Mouse (Mus musculus) urinary bladder, postnatal 4 days (tissue): ENCODE results near the gene Cd83.

Source experiments
- DNase-seq, 2 experiments: peaks; one replicate each; pipeline ENCODE4 v3.0.0; 2021 to 2022; ENCODE audit warnings: low spot score in 2 of 2

The Cd83 gene

DNA sequence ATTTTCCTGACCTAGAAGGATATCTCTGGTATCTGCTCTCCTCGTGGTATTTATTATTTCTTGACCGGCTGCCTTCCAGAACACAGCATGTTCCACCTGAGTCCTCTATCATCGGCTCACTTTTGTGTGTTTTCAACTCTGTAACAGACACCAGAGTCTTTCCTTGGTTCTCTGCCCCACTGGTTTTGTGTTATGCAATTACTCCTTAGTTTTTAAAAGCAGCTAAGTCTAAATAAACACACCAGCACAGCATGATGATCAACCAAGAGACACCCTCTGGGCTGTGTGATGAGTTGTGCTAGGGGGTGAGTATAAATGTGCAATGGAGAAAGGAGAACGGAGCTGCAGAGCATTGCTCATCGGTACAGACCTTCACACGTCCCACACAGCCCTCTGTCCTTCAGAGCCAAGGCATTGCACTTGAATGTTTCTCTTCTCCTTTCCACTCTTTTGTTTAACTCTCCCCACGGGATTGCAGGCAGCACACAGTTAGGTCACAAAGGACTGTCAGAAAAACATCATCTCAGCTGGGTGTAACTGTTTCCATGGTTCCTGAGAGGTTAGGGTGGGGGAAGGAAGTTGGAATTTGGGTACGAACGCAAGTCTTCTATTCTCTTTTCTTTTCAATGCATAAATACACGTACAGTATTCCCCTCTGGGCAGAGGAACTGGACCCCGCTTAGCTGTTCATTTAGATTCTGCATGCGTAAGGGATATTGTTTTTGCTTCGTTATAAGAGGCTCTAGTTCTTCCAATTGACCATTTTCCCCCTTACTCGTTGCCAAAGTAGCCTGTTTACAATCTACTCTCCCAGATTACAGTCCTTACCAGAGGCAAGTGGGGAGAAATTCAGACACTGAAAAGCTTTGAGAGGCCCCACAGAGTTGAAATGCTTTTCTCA lies 22.0 kb downstream of the Cd83 start:
- no peak for DNase-seq

DNA sequence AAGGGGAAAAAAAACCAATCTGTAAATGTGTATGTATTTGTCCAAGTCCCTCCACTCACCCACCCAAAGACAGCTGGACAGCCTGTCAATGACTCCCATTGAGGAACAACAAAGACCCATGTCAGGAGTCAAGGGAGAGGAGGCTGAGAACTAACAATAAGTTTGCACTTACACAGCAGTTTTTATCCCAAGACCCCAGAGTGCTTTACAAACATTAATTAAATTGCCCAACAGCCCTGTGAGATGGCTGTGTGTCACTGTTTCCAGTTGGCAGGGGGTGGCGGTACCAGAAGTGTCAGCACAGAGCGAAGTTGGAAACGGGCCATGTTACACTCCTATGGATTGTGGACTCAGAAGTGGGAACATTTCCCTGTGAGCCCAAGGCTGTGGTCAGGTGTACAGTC lies 22.7 kb downstream of the Cd83 start:
- no peak for DNase-seq

- DNase-seq, result no peak
Measured at GRCm38 (mm10) chr13:43810621-43811020, 26.0 kb downstream of the Cd83 start.

GRCm38 (mm10) chr13:43811835-43812234 lies 27.3 kb downstream of the Cd83 start:
- no peak for DNase-seq

DNA sequence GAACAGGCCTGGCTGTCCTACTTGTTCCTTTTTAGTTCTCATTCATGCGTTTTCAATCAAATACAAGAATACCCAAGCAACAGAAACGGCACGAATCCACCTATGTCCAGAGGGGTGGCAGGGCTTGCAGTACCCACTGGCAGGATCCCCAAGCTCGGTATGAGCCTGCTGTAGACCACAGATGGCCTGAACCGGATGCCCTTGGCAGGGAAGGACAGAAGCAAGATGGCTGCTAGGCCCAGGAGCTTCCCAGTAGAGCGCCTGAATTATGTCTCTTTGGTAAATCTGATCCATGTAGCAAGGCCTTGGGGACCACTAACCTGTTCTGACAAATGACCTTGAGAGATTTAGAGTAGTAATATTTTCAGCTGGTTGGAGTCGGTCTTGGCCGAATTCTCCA lies 28.9 kb downstream of the Cd83 start:
- DNase-seq, result no peak

GRCm38 (mm10) chr13:43817461-43817860 lies 32.9 kb downstream of the Cd83 start:
- DNase-seq, result no peak

DNA sequence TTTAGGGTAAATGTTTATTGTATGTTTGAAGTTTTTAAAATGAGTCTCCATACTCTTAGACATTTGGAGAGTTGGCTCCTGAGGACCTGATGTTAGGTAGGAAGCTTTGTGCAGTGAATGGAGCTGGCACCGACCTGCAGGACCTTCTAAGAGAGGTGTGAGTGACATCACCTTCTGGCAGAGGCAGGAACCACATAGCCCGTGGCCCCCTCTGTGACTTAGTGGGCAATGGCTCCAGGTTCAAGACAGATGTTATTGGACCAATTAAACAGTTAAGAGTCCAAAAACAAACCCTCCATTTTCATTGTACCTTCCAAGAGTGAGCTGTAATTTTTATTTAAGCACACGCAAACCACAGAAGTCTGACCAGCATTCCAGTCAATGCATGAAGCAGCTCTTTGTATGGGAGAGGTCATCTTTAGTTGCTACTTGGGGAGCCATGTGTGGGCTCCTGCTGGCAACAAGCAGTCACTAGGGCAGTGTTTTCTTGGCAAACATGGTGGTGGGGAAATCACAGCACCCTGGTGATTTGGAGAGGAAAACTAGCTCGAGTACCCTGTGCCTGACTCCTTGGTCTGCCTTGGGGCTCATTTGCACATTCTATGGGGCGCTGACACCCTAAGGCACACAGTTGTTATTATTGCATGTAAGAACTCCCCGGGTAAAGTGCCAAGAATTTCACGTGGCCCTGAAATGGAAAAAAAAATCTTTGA lies 33.9 kb downstream of the Cd83 start:
- no peak for DNase-seq

- no peak for DNase-seq
Measured at GRCm38 (mm10) chr13:43819020-43819310, 34.4 kb downstream of the Cd83 start.

DNA sequence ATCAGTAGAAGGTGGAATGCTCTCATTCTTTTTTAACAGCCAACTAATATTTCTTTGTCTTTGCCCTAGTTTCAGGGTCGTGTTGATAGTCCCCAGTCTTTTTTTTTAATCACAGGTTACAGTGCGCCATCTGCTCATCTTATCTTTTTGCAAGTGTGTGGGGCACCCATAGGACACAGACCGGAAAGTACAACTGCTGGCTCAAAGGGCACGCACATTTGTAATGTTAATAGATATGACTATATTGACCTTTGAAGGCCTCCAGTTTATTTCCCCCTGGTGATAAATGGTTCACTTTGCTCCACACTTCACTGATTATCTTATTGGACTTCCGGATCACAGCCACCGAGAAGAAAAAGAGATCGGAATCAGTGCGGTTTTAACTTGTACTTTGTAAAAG lies 35.5 kb downstream of the Cd83 start:
- no peak for DNase-seq

GRCm38 (mm10) chr13:43822306-43822705 lies 37.7 kb downstream of the Cd83 start:
- DNase-seq, result no peak

DNA sequence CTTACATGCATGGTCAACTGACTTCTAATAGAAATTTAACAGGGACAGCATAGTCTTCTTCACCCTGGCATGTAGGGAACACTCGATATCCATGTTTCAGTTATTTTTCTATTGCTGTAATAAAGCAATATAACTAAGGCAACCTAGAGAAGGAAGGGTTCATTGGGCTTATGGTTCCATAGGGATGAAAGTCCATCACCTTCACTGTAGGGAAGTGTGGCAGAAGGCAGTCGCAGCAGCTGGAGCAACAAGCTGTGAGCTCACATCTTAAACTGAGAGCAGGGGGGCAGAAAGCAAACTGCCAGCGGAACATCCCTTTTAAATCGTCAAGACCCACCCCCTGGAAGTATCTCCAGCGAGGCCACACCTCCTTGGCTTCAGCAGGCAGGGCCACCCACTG lies 44.1 kb downstream of the Cd83 start:
- no peak for DNase-seq

DNA sequence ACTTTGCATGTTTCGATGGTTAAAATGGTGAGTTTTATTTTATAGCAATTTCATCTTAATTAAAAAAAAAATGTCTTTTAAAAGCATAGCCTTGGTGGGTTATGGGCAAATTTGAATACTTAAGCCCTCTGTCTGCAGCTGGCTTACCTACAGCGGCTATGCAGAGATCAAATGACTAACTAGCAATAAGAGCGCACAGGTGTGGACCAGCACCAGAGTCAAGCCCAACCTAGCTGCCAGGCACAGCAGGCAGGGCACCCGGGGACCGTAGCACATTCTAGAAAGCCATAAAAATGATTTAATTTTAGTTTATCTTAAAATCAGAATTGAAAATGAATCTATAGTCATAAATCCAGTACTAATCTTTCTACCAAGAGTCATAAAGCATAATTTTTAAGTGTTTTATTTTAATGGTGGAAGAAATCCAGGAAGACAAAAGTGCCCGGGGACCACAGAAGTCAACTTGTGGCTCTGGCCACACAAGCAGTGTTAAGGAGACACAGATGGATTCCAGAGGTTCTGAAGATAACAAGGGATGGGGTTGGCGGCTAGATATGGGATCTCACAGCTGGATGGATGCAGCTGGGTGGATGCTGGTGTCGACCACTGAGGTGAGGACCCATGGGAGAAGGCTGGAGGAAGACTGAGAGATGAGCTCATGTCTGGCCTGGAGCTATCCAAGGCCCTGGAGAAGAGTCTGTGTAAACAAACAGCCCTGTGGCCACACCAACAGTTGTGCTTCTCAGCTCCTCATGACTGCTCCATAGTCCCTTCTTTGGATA lies 46.5 kb downstream of the Cd83 start:
- no peak for DNase-seq

GRCm38 (mm10) chr13:43832731-43833130 lies 48.2 kb downstream of the Cd83 start:
- no peak for DNase-seq

GRCm38 (mm10) chr13:43836376-43836775 lies 51.8 kb downstream of the Cd83 start:
- no peak for DNase-seq

GRCm38 (mm10) chr13:43837812-43838211 lies 53.2 kb downstream of the Cd83 start:
- DNase-seq, result no peak

- no peak for DNase-seq
Measured at GRCm38 (mm10) chr13:43845151-43845550, 60.6 kb downstream of the Cd83 start.

GRCm38 (mm10) chr13:43847186-43847585 lies 62.6 kb downstream of the Cd83 start:
- DNase-seq, result no peak

DNA sequence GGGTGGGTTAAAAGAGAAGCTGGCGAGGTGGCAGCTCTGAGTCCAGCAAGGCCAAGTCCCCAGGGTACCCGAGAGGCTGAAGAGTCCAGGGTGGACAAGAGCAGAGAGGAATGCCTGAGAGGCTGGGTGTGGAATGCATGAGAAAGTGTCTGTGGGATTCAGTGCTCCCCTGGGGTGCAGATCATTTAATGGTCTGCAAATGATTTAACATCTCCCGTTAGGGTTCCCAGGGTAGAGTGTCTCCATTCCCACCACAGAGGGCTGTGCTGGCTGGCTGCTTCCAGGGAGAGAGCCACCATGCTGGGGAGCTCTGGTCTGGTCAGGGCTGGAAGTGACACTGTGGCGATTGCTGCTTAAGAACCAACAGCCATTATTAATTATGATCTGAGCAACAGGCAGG lies 65.2 kb downstream of the Cd83 start:
- no peak for DNase-seq

DNA sequence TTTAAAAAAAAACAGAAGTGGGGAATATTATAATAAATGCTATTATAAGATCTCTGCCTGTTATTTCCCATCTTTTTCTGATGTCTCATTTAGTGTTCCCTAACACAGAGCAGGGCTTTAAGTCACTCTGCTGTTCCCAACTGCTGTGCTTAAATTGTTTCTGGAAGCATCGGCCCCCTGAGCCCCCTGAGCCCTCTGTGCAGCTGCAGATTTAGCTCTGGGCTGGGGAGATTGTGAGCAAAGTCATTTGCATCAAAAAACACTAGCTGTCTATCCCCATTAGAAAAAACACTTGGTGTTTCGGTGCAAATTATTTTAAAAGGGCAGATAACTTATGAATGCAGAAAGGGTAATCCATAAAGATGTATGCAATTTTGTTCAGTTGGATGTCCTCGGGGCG lies 66.5 kb downstream of the Cd83 start:
- no peak for DNase-seq
